Mouse (Mus musculus) megakaryocyte-erythroid progenitor cell, adult 5 weeks (primary cell): Measurements from ENCODE around the gene Ppp2r2d. TPM values are rescaled to one million over a fixed set of nuclear protein-coding genes. Genes with fewer than 3 reads are reported as not detected.

Experiments
- polyA plus RNA-seq: library from polyadenylated mRNA; stranded (reverse); fragments of >175 nt; gene quantifications from 2 replicates; pipeline ENCODE4 v1.2.3, GENCODE M21; 2012

Gene Ppp2r2d
- 20.6 TPM in 2 replicates for polyA plus RNA-seq

GRCm38 (mm10) chr7:138845544-138846391, at the start of gene Ppp2r2d, which contains the start of gene Mapk1ip1:
TSS of gene Ppp2r2d (plus strand) at chr7:138846079.
TSS of gene Mapk1ip1 (minus strand) at chr7:138846273.

GRCm38 (mm10) chr7:138909277-138910192, 63.7 kb downstream of the Ppp2r2d start, which contains the start of gene Bnip3:
TSS of gene Bnip3 (minus strand) at chr7:138909519.

Other genes starting within 250 kb of the Ppp2r2d start
- gene Mapk1ip1, start 194 bp downstream of the Ppp2r2d start, polyA plus RNA-seq: 6.2 and 7.2 TPM in 2 replicates
- 11.3 and 13.3 TPM in 2 replicates for gene Bnip3, start 63.4 kb downstream of the Ppp2r2d start, polyA plus RNA-seq
- not detected in 2 replicates for gene Jakmip3, start 94.7 kb downstream of the Ppp2r2d start, polyA plus RNA-seq
- gene Dpysl4, start 239.9 kb downstream of the Ppp2r2d start, polyA plus RNA-seq: 0.03 TPM in 1 of 2 replicates, not detected in the other